Mouse (Mus musculus) ES-E14 (cell line): ENCODE data around the gene Eps8l3.

Source experiments
- CHD2 ChIP-seq: IDR thresholded peaks from 2 replicates; pipeline ENCODE4 v1.6.1; 2014; ENCODE audit warnings: mild to moderate bottlenecking, low read depth, low read length, inconsistent platforms
- HCFC1 ChIP-seq: IDR thresholded peaks from 2 replicates; pipeline ENCODE4 v1.6.1; 2012; ENCODE audit warnings: low read length, inconsistent platforms, borderline replicate concordance; ENCODE audit not compliant: insufficient read depth

- TF ChIP-seq CHD2 (no peak), HCFC1 (no peak)
Observed at GRCm38 (mm10) chr3:107941261-107941660, 64.2 kb downstream of the Eps8l3 start.
